In the genomic region with DNA sequence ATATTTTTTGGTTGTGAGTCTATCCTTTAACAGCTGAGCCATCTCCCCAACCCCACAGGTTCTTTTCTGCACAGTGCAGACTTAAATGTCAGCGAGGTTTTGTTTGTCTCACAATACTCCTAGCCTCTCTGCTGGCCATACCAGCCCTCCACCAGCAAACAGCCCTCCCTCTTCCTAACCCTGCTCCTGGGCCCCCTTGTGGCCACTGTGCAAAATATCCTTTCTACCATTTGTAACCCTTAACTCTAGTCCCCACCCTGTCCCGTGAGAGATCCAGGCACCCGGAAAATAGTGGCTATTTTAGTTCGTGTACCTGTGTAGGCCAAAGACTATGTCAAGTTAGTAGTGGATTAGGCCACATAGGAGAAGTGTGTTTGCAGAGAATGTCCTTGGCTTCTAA, we compare ENCODE assay signal across 9 mouse cellular contexts. TPM values are rescaled to one million over a fixed set of nuclear protein-coding genes. Genes with fewer than 3 reads are reported as not detected.
DNase-seq lines count a peak whose midpoint lies in the region; ATAC-seq lines count a peak whose summit lies in the region.
"Had no signal": no experiment of that assay in that cellular context is flagged by ENCODE, and none has a peak within 500 bp of the region (broad histone marks: within the 10 kb centered on the region; RNA-seq: fewer than 3 reads in every experiment).

No protein-coding gene starts in this region.

- peak; percentile 55; the same call in 1 of the 2 replicates for ATAC-seq in forebrain, embryonic 11.5 days (replicated peaks; ENCODE audit: low FRiP score)
- ATAC-seq in midbrain, embryonic 11.5 days (ENCODE audit: low FRiP score): 0 out of 2 replicates have a peak, but pooled peaks have one; percentile 48

- no peaks in the 10 kb centered on the region for H3K36me3 ChIP-seq in forebrain, embryonic 11.5 days (ENCODE audit: control insufficient read depth, insufficient read depth, low read length)
- H3K36me3 ChIP-seq in midbrain, embryonic 11.5 days (ENCODE audit: control insufficient read depth, insufficient read depth, low read length): no peaks in the 10 kb centered on the region

- H3K9me3 ChIP-seq in forebrain, embryonic 11.5 days (ENCODE audit: control insufficient read depth, low read length): no peaks in the 10 kb centered on the region
- no peaks in the 10 kb centered on the region for H3K9me3 ChIP-seq in midbrain, embryonic 11.5 days (ENCODE audit: control insufficient read depth, low read length)
- H3K9me3 ChIP-seq: megakaryocyte, embryonic 14.5 days had no signal

- H3K9ac ChIP-seq in forebrain, embryonic 11.5 days (ENCODE audit: low read length): no peak overlapping the region
- H3K9ac ChIP-seq in midbrain, embryonic 11.5 days (ENCODE audit: low read length): no peak overlapping the region

- H3K4me3 ChIP-seq in forebrain, embryonic 11.5 days (ENCODE audit: low read depth, low read length): no peak overlapping the region
- no peak overlapping the region for H3K4me3 ChIP-seq in midbrain, embryonic 11.5 days (ENCODE audit: low read depth, low read length)
- H3K4me3 ChIP-seq: megakaryocyte, embryonic 14.5 days had no signal

- no peak overlapping the region for H3K4me2 ChIP-seq in forebrain, embryonic 11.5 days (ENCODE audit: low read depth, low read length, severe bottlenecking)
- no peak overlapping the region for H3K4me2 ChIP-seq in midbrain, embryonic 11.5 days

- H3K27ac ChIP-seq in forebrain, embryonic 11.5 days (ENCODE audit: low read depth, low read length): no peak overlapping the region
- H3K27ac ChIP-seq in midbrain, embryonic 11.5 days (ENCODE audit: low read depth, low read length): no peak overlapping the region

- 23% methylated on average over 4 of the region's 4 CpGs for WGBS in forebrain, embryonic 11.5 days
- WGBS in midbrain, embryonic 11.5 days: 24% methylated on average over 4 of the region's 4 CpGs

- DNase-seq in cerebellum, postnatal 14 days: peak; percentile 60 to 76
- DNase-seq in cerebellum, adult 11 months: no peak
- peak; percentile 47 for DNase-seq in urinary bladder, postnatal 14 days (ENCODE audit: low spot score)
- DNase-seq in urinary bladder, adult 18-20 months (ENCODE audit: low spot score in 2 of 2): no peak
- peak; percentile 82 for DNase-seq in forebrain, embryonic 11.5 days (ENCODE audit: low spot score)
- peak; percentile 71 to 76 for DNase-seq in kidney, postnatal 4 days
- DNase-seq in midbrain, embryonic 11.5 days (ENCODE audit: low spot score, missing footprints): peak; percentile 94
- DNase-seq in thymus, postnatal 36 days: peak; percentile 57 to 60

- H3K4me1 ChIP-seq in forebrain, embryonic 11.5 days (replicated peaks; ENCODE audit: control insufficient read depth, insufficient read depth, low read length): no peaks in the 10 kb centered on the region
- H3K4me1 ChIP-seq in midbrain, embryonic 11.5 days (ENCODE audit: control insufficient read depth, insufficient read depth, low read length): no peaks in the 10 kb centered on the region

- H3K27me3 ChIP-seq in forebrain, embryonic 11.5 days (ENCODE audit: control insufficient read depth, insufficient read depth, low read length): peaks cover 1% of the 10 kb centered on the region
- H3K27me3 ChIP-seq in midbrain, embryonic 11.5 days (ENCODE audit: control insufficient read depth, insufficient read depth, low read length): peaks cover 1% of the 10 kb centered on the region

RNA-seq across cellular contexts. Expression of a gene that starts 6.5 kb away (rescaled TPM):
- polyA plus RNA-seq in forebrain, embryonic 11.5 days (2014; fragmentation: Nextera tagmentation; extraction: Ambion mirVana): 0.19 TPM in 1 of 2 replicates, not detected in the other
- 0.07 TPM in 1 of 2 replicates, not detected in the other for polyA plus RNA-seq in midbrain, embryonic 11.5 days (2014; fragmentation: Nextera tagmentation; extraction: Ambion mirVana)

RNA-seq across cellular contexts. Expression of a gene that starts 8.5 kb away (rescaled TPM):
- 1,219 and 1,311 TPM in 2 replicates for polyA plus RNA-seq in forebrain, embryonic 11.5 days (2014; fragmentation: Nextera tagmentation; extraction: Ambion mirVana)
- polyA plus RNA-seq in midbrain, embryonic 11.5 days (2014; fragmentation: Nextera tagmentation; extraction: Ambion mirVana): 1,312 and 1,403 TPM in 2 replicates

RNA-seq across cellular contexts. Expression of a gene that starts 47.5 kb away (rescaled TPM):
- polyA plus RNA-seq in forebrain, embryonic 11.5 days (2014; fragmentation: Nextera tagmentation; extraction: Ambion mirVana): 2.9 and 4.3 TPM in 2 replicates
- polyA plus RNA-seq in midbrain, embryonic 11.5 days (2014; fragmentation: Nextera tagmentation; extraction: Ambion mirVana): 2.9 and 3.2 TPM in 2 replicates

RNA-seq across cellular contexts. Expression of a gene that starts 47.9 kb away (rescaled TPM):
- 43.5 and 52.6 TPM in 2 replicates for polyA plus RNA-seq in forebrain, embryonic 11.5 days (2014; fragmentation: Nextera tagmentation; extraction: Ambion mirVana)
- polyA plus RNA-seq in midbrain, embryonic 11.5 days (2014; fragmentation: Nextera tagmentation; extraction: Ambion mirVana): 35.9 TPM in 2 replicates

Comparison
In these comparisons a context has a peak if more than half of its experiments do, and no peak if none do; other contexts are left out.
1. DNase-seq: peak in cerebellum, postnatal 14 days (2 of 2), urinary bladder, postnatal 14 days (single experiment), forebrain, embryonic 11.5 days (single experiment), kidney, postnatal 4 days (2 of 2), midbrain, embryonic 11.5 days (single experiment) and thymus, postnatal 36 days (2 of 2); none in cerebellum, adult 11 months (single experiment) and urinary bladder, adult 18-20 months (0 of 2).